Mouse (Mus musculus) CH12.LX (cell line): Measurements from ENCODE around the gene Zfp318. TPM values are rescaled to one million over a fixed set of nuclear protein-coding genes. Genes with fewer than 3 reads are reported as not detected.

Source experiments
- DNase-seq: peaks from one replicate; pipeline ENCODE4 v3.0.0-alpha.2; 2013; ENCODE audit errors: extremely low read depth
- H3K27ac ChIP-seq: 2 replicates; pipeline ENCODE4 v1.5.1; 2012; ENCODE audit warnings: low read depth, mild to moderate bottlenecking, control low read depth, moderate library complexity; ENCODE audit not compliant: insufficient read depth
- H3K27me3 ChIP-seq: replicated peaks from 2 replicates; pipeline ENCODE3; 2012; ENCODE audit warnings: inconsistent platforms
- H3K36me3 ChIP-seq, 2 experiments: replicated peaks in 1 of 2; 2 replicates each; pipeline versions ENCODE3 to v1.6.1; 2012; ENCODE audit warnings: inconsistent platforms in 1 of 2, low read length in 1 of 2, mild to moderate bottlenecking in 1 of 2, mixed read lengths in 1 of 2, moderate library complexity in 1 of 2; ENCODE audit not compliant: control insufficient read depth in 1 of 2, insufficient read depth in 1 of 2
- H3K4me1 ChIP-seq, 2 experiments: 2 replicates each; pipeline ENCODE4 v1.6.1; 2012; ENCODE audit warnings: inconsistent platforms in 1 of 2, moderate library complexity in 1 of 2; ENCODE audit not compliant: insufficient read depth in 2 of 2, control insufficient read depth in 1 of 2
- H3K4me2 ChIP-seq: 2 replicates; pipeline ENCODE4 v1.6.1; 2012; ENCODE audit warnings: low read depth, mild to moderate bottlenecking, control low read depth; ENCODE audit not compliant: poor library complexity, insufficient read depth, severe bottlenecking
- H3K4me3 ChIP-seq, 3 experiments: fragments of 150-350 bp in 1 of 3; sonication (generic) in 1 of 3; replicated peaks in 1 of 3; 2 replicates each; pipeline versions ENCODE3 to v1.5.1; 2011 to 2012; ENCODE audit warnings: low read depth in 2 of 3, low read length in 2 of 3, mild to moderate bottlenecking in 2 of 3, moderate library complexity in 2 of 3, control low read depth in 1 of 3, improper control_type of control experiment in 1 of 3, inconsistent platforms in 1 of 3, mixed read lengths in 1 of 3; ENCODE audit not compliant: poor library complexity in 1 of 3
- H3K79me2 ChIP-seq: replicated peaks from 2 replicates; pipeline ENCODE4 v1.6.1; 2012; ENCODE audit warnings: mild to moderate bottlenecking, moderate library complexity; ENCODE audit not compliant: control insufficient read depth, poor library complexity, insufficient read depth, severe bottlenecking; ENCODE audit errors: extremely low read depth
- H3K9ac ChIP-seq: 2 replicates; pipeline ENCODE4 v1.6.1; 2012; ENCODE audit warnings: low read depth, mild to moderate bottlenecking, control low read depth, moderate library complexity; ENCODE audit not compliant: insufficient read depth
- H3K9me3 ChIP-seq: replicated peaks from 2 replicates; pipeline ENCODE3; 2012; ENCODE audit warnings: low read length, inconsistent platforms, mixed read lengths
- BHLHE40 ChIP-seq: IDR thresholded peaks from 2 replicates; pipeline ENCODE4 v1.6.1; 2011; ENCODE audit warnings: mild to moderate bottlenecking, low read depth, low read length, improper control_type of control experiment
- EP300 ChIP-seq: IDR thresholded peaks from 2 replicates; pipeline ENCODE4 v1.6.1; 2011; ENCODE audit warnings: low read length, improper control_type of control experiment
- GABPA ChIP-seq: IDR thresholded peaks from 2 replicates; pipeline ENCODE4 v1.6.1; 2012; ENCODE audit warnings: low read depth, low read length, improper control_type of control experiment, inconsistent platforms; ENCODE audit not compliant: insufficient replicate concordance
- IRF4 ChIP-seq: IDR thresholded peaks from 2 replicates; pipeline ENCODE4 v1.6.1; 2014; ENCODE audit warnings: low read depth, mild to moderate bottlenecking, inconsistent platforms, low read length, improper control_type of control experiment
- JUND ChIP-seq: conservative IDR thresholded peaks from 2 replicates; pipeline ENCODE4 v1.6.1; 2011; ENCODE audit warnings: low read depth, low read length, improper control_type of control experiment
- KAT2A ChIP-seq: IDR thresholded peaks from 2 replicates; pipeline ENCODE4 v1.6.1; 2012; ENCODE audit warnings: low read length, improper control_type of control experiment, inconsistent platforms; ENCODE audit not compliant: insufficient replicate concordance
- MAFK ChIP-seq: IDR thresholded peaks from 2 replicates; pipeline ENCODE4 v1.6.1; 2011; ENCODE audit warnings: low read length, improper control_type of control experiment; ENCODE audit not compliant: insufficient replicate concordance
- MAX ChIP-seq: IDR thresholded peaks from 2 replicates; pipeline ENCODE4 v1.6.1; 2011; ENCODE audit warnings: low read length, improper control_type of control experiment
- MEF2A ChIP-seq: IDR thresholded peaks from 2 replicates; pipeline ENCODE4 v1.6.1; 2014; ENCODE audit warnings: low read depth, mild to moderate bottlenecking, inconsistent platforms, low read length, improper control_type of control experiment, borderline replicate concordance
- MXI1 ChIP-seq: IDR thresholded peaks from 2 replicates; pipeline ENCODE4 v1.6.1; 2011; ENCODE audit warnings: mild to moderate bottlenecking, low read depth, low read length, improper control_type of control experiment
- PAX5 ChIP-seq: IDR thresholded peaks from 2 replicates; pipeline ENCODE4 v1.6.1; 2012; ENCODE audit warnings: low read length, inconsistent platforms, mixed read lengths
- RAD21 ChIP-seq: IDR thresholded peaks from 2 replicates; pipeline ENCODE4 v1.6.1; 2011; ENCODE audit warnings: low read depth, mild to moderate bottlenecking, low read length, improper control_type of control experiment, moderate library complexity
- RCOR1 ChIP-seq: conservative IDR thresholded peaks from 2 replicates; pipeline ENCODE4 v1.6.1; 2012; ENCODE audit warnings: low read depth, mild to moderate bottlenecking, inconsistent platforms, low read length, improper control_type of control experiment
- TBP ChIP-seq: conservative IDR thresholded peaks from 2 replicates; pipeline ENCODE4 v1.6.1; 2011; ENCODE audit warnings: low read depth, low read length, improper control_type of control experiment
- ZMIZ1 ChIP-seq: IDR thresholded peaks from 2 replicates; pipeline ENCODE4 v1.6.1; 2012; ENCODE audit warnings: low read depth, mild to moderate bottlenecking, inconsistent platforms, low read length, improper control_type of control experiment
- ZNF384 ChIP-seq: IDR thresholded peaks from 2 replicates; pipeline ENCODE4 v1.6.1; 2012; ENCODE audit warnings: low read depth, low read length, improper control_type of control experiment, inconsistent platforms
- dilution Hi-C: fragments of 300-500 bp; cut with MboI; formaldehyde crosslinking; loops from 2 replicates; pipeline ENCODE4 v1.14.3; 2020; ENCODE audit warnings: low sequenced_read_pairs; ENCODE audit not compliant: extremely low pct_unique_long_range_greater_than_20kb, extremely low pct_ligation_motif_present
- in situ Hi-C: fragments of 300-500 bp; cut with MboI; formaldehyde crosslinking; loops from 3 replicates; pipeline ENCODE4 v1.14.3; 2019; ENCODE audit warnings: low sequenced_read_pairs, low pct_ligation_motif_present, low pct_unique_long_range_greater_than_20kb, mixed read lengths
- polyA plus RNA-seq: library from polyadenylated mRNA; unstranded; fragments of >175 nt; gene quantifications from 2 replicates; pipeline ENCODE4 v1.2.1, GENCODE M21; 2012; ENCODE audit warnings: low read depth; ENCODE audit not compliant: insufficient read length
- total RNA-seq, 2 experiments: library from RNA; depleted of rRNA; stranded (reverse); fragments of 300-350 nt in 1 of 2; fragments of >200 nt in 1 of 2; gene quantifications; 2 replicates each; pipeline ENCODE4 v1.2.3; 2012 to 2014

Zfp318 gene
- total and polyA plus RNA-seq, 3 experiments, result 1.4 to 5.0 (median 2.9) TPM

GRCm38 (mm10) chr17:46453302-46453948 lies 69.9 kb downstream of the Zfp318 start:
- in situ Hi-C loops, result no loop called here
- no peak for TF ChIP-seq IRF4
- TF ChIP-seq KAT2A, result no peak
- dilution Hi-C loops, result no loop called here

DNA sequence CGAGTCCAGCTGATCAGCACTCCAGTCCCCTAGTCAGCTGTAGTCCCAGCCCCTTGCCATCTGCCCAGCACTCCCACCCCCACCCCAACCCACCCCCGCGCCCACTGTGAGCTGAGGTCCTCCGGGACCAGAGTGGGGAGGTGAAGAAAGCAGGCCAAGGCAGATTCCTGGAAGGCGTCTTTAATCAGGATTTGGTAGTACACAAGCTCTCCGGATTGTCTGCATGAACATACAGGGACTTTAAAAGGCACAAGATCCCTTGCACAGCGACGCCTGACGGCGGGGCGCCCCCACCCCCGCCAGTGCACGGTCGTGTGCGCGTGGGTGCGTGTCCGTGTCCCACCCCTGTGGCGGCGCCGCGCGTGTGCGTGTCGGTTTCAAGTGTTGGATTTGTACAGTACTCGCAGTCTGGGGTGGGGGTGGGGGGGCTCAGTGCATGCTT lies 70.5 kb downstream of the Zfp318 start:
- in situ Hi-C loops, result no loop called here
- peaks cover 91% of the 10 kb centered on the region for H3K27me3 ChIP-seq
- H3K9ac ChIP-seq, result no peak overlapping the region
- H3K36me3 ChIP-seq, result no peaks in the 10 kb centered on the region
- peaks cover 3% of the 10 kb centered on the region for H3K9me3 ChIP-seq
- no peak for TF ChIP-seq ZNF384
- TF ChIP-seq ZMIZ1, result no peak
- TF ChIP-seq PAX5, result no peak
- no peak for TF ChIP-seq MXI1
- TF ChIP-seq EP300, result no peak
- no peak for TF ChIP-seq BHLHE40
- TF ChIP-seq RAD21, result no peak
- no peak for TF ChIP-seq MEF2A
- TF ChIP-seq IRF4, result no peak
- TF ChIP-seq TBP, result no peak
- TF ChIP-seq MAFK, result no peak
- no peak for TF ChIP-seq GABPA
- no peak for TF ChIP-seq MAX
- TF ChIP-seq RCOR1, result no peak
- TF ChIP-seq JUND, result no peak
- dilution Hi-C loops, result no loop called here
- no peak for DNase-seq
- no peak overlapping the region for H3K4me2 ChIP-seq
- H3K79me2 ChIP-seq, result no peaks in the 10 kb centered on the region
- peaks cover 12 to 13% of the 10 kb centered on the region in 2 experiments; a peak in 3 of 4 replicates for H3K4me1 ChIP-seq
- no peak overlapping the region for H3K4me3 ChIP-seq
- H3K27ac ChIP-seq, result no peak overlapping the region

More at GRCm38 (mm10) chr17:46453302-46453948, 69.9 kb downstream of the Zfp318 start:
- Histone ChIP-seq H3K79me2 (no peaks in the 10 kb centered on the region), H3K27ac (no peak overlapping the region), H3K9ac (no peak overlapping the region), H3K4me3 (no peak overlapping the region), H3K9me3 (peaks cover 3% of the 10 kb centered on the region), H3K36me3 (no peaks in the 10 kb centered on the region), H3K27me3 (peaks cover 91% of the 10 kb centered on the region), H3K4me1 (peaks cover 12 to 13% of the 10 kb centered on the region in 2 experiments; a peak in 3 of 4 replicates), H3K4me2 (no peak overlapping the region)
- DNase-seq, result no peak
